Mouse (Mus musculus) heart, embryonic 15.5 days (tissue): ENCODE data around the gene Orc2. TPM values are rescaled to one million over a fixed set of nuclear protein-coding genes. Genes with fewer than 3 reads are reported as not detected.

Source experiments
- ATAC-seq: fragments of 200-750 bp; cut with Nextera tagmentation; replicated peaks from 2 replicates; pipeline ENCODE4 v1.8.0; 2017; ENCODE audit warnings: low read depth, moderate TSS enrichment; ENCODE audit not compliant: insufficient number of reproducible peaks, insufficient read depth, low FRiP score
- H3K27ac ChIP-seq: fragments of 300-500 bp; sonication (generic); 2 replicates; pipeline ENCODE4 v1.5.1; 2015; ENCODE audit warnings: mild to moderate bottlenecking, inconsistent platforms
- H3K27me3 ChIP-seq: fragments of 300-500 bp; sonication (generic); 2 replicates; pipeline ENCODE4 v1.6.1; 2015; ENCODE audit warnings: inconsistent platforms
- H3K36me3 ChIP-seq: fragments of 300-500 bp; sonication (generic); 2 replicates; pipeline ENCODE4 v1.6.1; 2015; ENCODE audit warnings: mild to moderate bottlenecking, inconsistent platforms
- H3K4me1 ChIP-seq: fragments of 300-500 bp; sonication (generic); replicated peaks from 2 replicates; pipeline ENCODE4 v1.6.1; 2015; ENCODE audit warnings: inconsistent platforms
- H3K4me2 ChIP-seq: fragments of 300-500 bp; sonication (generic); 2 replicates; pipeline ENCODE4 v1.6.1; 2015; ENCODE audit warnings: inconsistent platforms, mild to moderate bottlenecking, moderate library complexity
- H3K4me3 ChIP-seq: fragments of 300-500 bp; sonication (generic); 2 replicates; pipeline ENCODE4 v1.5.1; 2015; ENCODE audit warnings: mild to moderate bottlenecking, inconsistent platforms
- H3K9ac ChIP-seq: fragments of 300-500 bp; sonication (generic); 2 replicates; pipeline ENCODE4 v1.6.1; 2015; ENCODE audit warnings: mild to moderate bottlenecking, inconsistent platforms
- H3K9me3 ChIP-seq: fragments of 300-500 bp; sonication (generic); replicated peaks from 2 replicates; pipeline ENCODE4 v1.6.1; 2016; ENCODE audit warnings: inconsistent platforms
- WGBS: fragments of 180-500 bp; shearing (Covaris S2); methylation state at CpG from one replicate; pipeline ENCODE4 v1.1.7; 2015; ENCODE audit warnings: mixed read lengths; 5-methylcytosine and 5-hydroxymethylcytosine counted together
- polyA plus RNA-seq: library from polyadenylated mRNA; unstranded; fragments of >200 nt; fragmentation: Nextera tagmentation; extraction: Ambion mirVana; gene quantifications from 2 replicates; pipeline ENCODE4 v1.2.1, GENCODE M21; 2015

Orc2 gene
- polyA plus RNA-seq, 1 experiment from 2014 or later = 14.3 TPM

- Histone ChIP-seq H3K9ac (no peak overlapping the region), H3K27ac (no peak overlapping the region), H3K4me2 (no peak overlapping the region), H3K4me3 (no peak overlapping the region), H3K27me3 (no peaks in the 10 kb centered on the region), H3K36me3 (peaks cover 61% of the 10 kb centered on the region), H3K9me3 (no peaks in the 10 kb centered on the region), H3K4me1 (no peaks in the 10 kb centered on the region)
- ATAC-seq = no peak
- WGBS = 81% methylated on average over 2 of the region's 2 CpGs
These were observed 41.0 kb downstream of the Orc2 start for GRCm38 (mm10) chr1:58463935-58464334.

GRCm38 (mm10) chr1:58460566-58460965 lies 44.3 kb downstream of the Orc2 start:
- 90% methylated on average over 3 of the region's 3 CpGs for WGBS
- no peaks in the 10 kb centered on the region for H3K9me3 ChIP-seq
- H3K27me3 ChIP-seq = no peaks in the 10 kb centered on the region
- no peak overlapping the region for H3K4me3 ChIP-seq
- 0 out of 2 replicates have a peak, but pooled peaks cover 3% of the 10 kb centered on the region for H3K4me1 ChIP-seq
- H3K4me2 ChIP-seq = no peak overlapping the region
- ATAC-seq = no peak
- no peak overlapping the region for H3K27ac ChIP-seq
- H3K9ac ChIP-seq = no peak overlapping the region
- H3K36me3 ChIP-seq = peaks cover 78% of the 10 kb centered on the region

GRCm38 (mm10) chr1:58458867-58459266 lies 46.0 kb downstream of the Orc2 start:
- peak overlapping the region; percentile 18; the same call in 1 of the 2 replicates for H3K27ac ChIP-seq
- no peaks in the 10 kb centered on the region for H3K27me3 ChIP-seq
- H3K4me2 ChIP-seq = no peak overlapping the region
- 0 out of 2 replicates have a peak, but pooled peaks cover 3% of the 10 kb centered on the region for H3K4me1 ChIP-seq
- H3K36me3 ChIP-seq = peaks cover 80% of the 10 kb centered on the region
- H3K4me3 ChIP-seq = no peak overlapping the region
- H3K9me3 ChIP-seq = no peaks in the 10 kb centered on the region
- ATAC-seq = 0 out of 2 replicates have a peak, but pooled peaks have one; percentile 47
- WGBS = 41% methylated on average over 2 of the region's 2 CpGs
- H3K9ac ChIP-seq = no peak overlapping the region

GRCm38 (mm10) chr1:58458175-58458574 lies 46.7 kb downstream of the Orc2 start:
- Histone ChIP-seq H3K4me3 (no peak overlapping the region), H3K36me3 (peaks cover 80% of the 10 kb centered on the region), H3K27me3 (no peaks in the 10 kb centered on the region), H3K4me2 (no peak overlapping the region), H3K9me3 (no peaks in the 10 kb centered on the region), H3K9ac (no peak overlapping the region), H3K27ac (peak overlapping the region; percentile 18; the same call in 1 of the 2 replicates), H3K4me1 (0 out of 2 replicates have a peak, but pooled peaks cover 3% of the 10 kb centered on the region)
- WGBS = 86% methylated on average over 5 of the region's 5 CpGs
- ATAC-seq = no peak

GRCm38 (mm10) chr1:58454316-58454715 lies 50.6 kb downstream of the Orc2 start:
- no peak overlapping the region for H3K4me2 ChIP-seq
- H3K27ac ChIP-seq = no peak overlapping the region
- H3K27me3 ChIP-seq = no peaks in the 10 kb centered on the region
- 0 out of 2 replicates have a peak, but pooled peaks cover 3% of the 10 kb centered on the region for H3K4me1 ChIP-seq
- no peak overlapping the region for H3K9ac ChIP-seq
- no peaks in the 10 kb centered on the region for H3K9me3 ChIP-seq
- WGBS = 85% methylated on average over 6 of the region's 6 CpGs
- H3K4me3 ChIP-seq = no peak overlapping the region
- peaks cover 70% of the 10 kb centered on the region for H3K36me3 ChIP-seq
- no peak for ATAC-seq

GRCm38 (mm10) chr1:58448396-58448795 lies 56.5 kb downstream of the Orc2 start:
- no peaks in the 10 kb centered on the region for H3K27me3 ChIP-seq
- H3K4me1 ChIP-seq = peaks cover 19% of the 10 kb centered on the region
- peaks cover 23% of the 10 kb centered on the region for H3K36me3 ChIP-seq
- no peak overlapping the region for H3K27ac ChIP-seq
- ATAC-seq = no peak
- no peak overlapping the region for H3K4me3 ChIP-seq
- no peaks in the 10 kb centered on the region for H3K9me3 ChIP-seq
- no peak overlapping the region for H3K4me2 ChIP-seq
- no peak overlapping the region for H3K9ac ChIP-seq
- 82% methylated on average over 7 of the region's 7 CpGs for WGBS

GRCm38 (mm10) chr1:58447766-58448165 lies 57.1 kb downstream of the Orc2 start:
- Histone ChIP-seq H3K27me3 (no peaks in the 10 kb centered on the region), H3K4me3 (no peak overlapping the region), H3K4me1 (peaks cover 19% of the 10 kb centered on the region), H3K27ac (no peak overlapping the region), H3K4me2 (no peak overlapping the region), H3K36me3 (peaks cover 17% of the 10 kb centered on the region), H3K9me3 (no peaks in the 10 kb centered on the region), H3K9ac (no peak overlapping the region)
- ATAC-seq = no peak
- WGBS = 91% methylated on average over 7 of the region's 7 CpGs

GRCm38 (mm10) chr1:58445861-58446260 lies 59.0 kb downstream of the Orc2 start:
- peak overlapping the region; percentile 85 for H3K4me2 ChIP-seq
- peak overlapping the region; percentile 89 for H3K27ac ChIP-seq
- peaks cover 19% of the 10 kb centered on the region for H3K4me1 ChIP-seq
- H3K36me3 ChIP-seq = peaks cover 21% of the 10 kb centered on the region
- H3K4me3 ChIP-seq = peak overlapping the region; percentile 65
- H3K9ac ChIP-seq = peak overlapping the region; percentile 70
- no peaks in the 10 kb centered on the region for H3K9me3 ChIP-seq
- 11% methylated on average over 11 of the region's 11 CpGs for WGBS
- no peak for ATAC-seq
- H3K27me3 ChIP-seq = no peaks in the 10 kb centered on the region

GRCm38 (mm10) chr1:58445143-58445722 lies 59.7 kb downstream of the Orc2 start, which contains the start of the genes Nif3l1 and Ppil3:
Gene Nif3l1 (plus strand): TSS chr1:58445151.
Gene Ppil3 (minus strand): TSS chr1:58445486.
- Histone ChIP-seq H3K27me3 (no peaks in the 10 kb centered on the region), H3K4me2 (peak within 1 kb of the TSS; percentile 85), H3K4me3 (peak within 1 kb of the TSS; percentile 65), H3K4me1 (peaks cover 19% of the 10 kb centered on the region), H3K36me3 (peaks cover 20% of the 10 kb centered on the region), H3K9me3 (no peaks in the 10 kb centered on the region), H3K27ac (peak within 1 kb of the TSS; percentile 89), H3K9ac (peak within 1 kb of the TSS; percentile 70)
- WGBS = 0% methylated on average over 33 of the region's 33 CpGs
- ATAC-seq = peak; percentile 93

GRCm38 (mm10) chr1:58444691-58445090 lies 60.2 kb downstream of the Orc2 start:
- H3K27me3 ChIP-seq = no peaks in the 10 kb centered on the region
- peaks cover 19% of the 10 kb centered on the region for H3K4me1 ChIP-seq
- peak overlapping the region; percentile 70 for H3K9ac ChIP-seq
- 11% methylated on average over 10 of the region's 10 CpGs for WGBS
- peak overlapping the region; percentile 85 for H3K4me2 ChIP-seq
- H3K27ac ChIP-seq = peak overlapping the region; percentile 89
- peak overlapping the region; percentile 65 for H3K4me3 ChIP-seq
- no peak for ATAC-seq
- H3K9me3 ChIP-seq = no peaks in the 10 kb centered on the region
- peaks cover 22% of the 10 kb centered on the region for H3K36me3 ChIP-seq

GRCm38 (mm10) chr1:58424551-58424950 lies 80.4 kb downstream of the Orc2 start:
- Histone ChIP-seq H3K9me3 (no peaks in the 10 kb centered on the region), H3K27ac (no peak overlapping the region), H3K4me2 (0 out of 2 replicates have a peak overlapping the region, but pooled peaks have one; percentile 46), H3K4me3 (peak overlapping the region; percentile 99; the same call in 1 of the 2 replicates), H3K36me3 (peaks cover 16% of the 10 kb centered on the region), H3K9ac (no peak overlapping the region), H3K4me1 (peaks cover 22% of the 10 kb centered on the region), H3K27me3 (no peaks in the 10 kb centered on the region)
- ATAC-seq = no peak
- WGBS = 85% methylated on average over 3 of the region's 3 CpGs
